Mouse (Mus musculus) kidney, postnatal 14 days (tissue): ENCODE measurements around the gene Ccna2.
"Not testable (repeated sequence)": the region's sequence is repeated elsewhere in the genome, so short reads cannot be mapped to it uniquely, and the experiment has no call there.

Experiments
- DNase-seq: peaks from one replicate; pipeline ENCODE4 v3.0.0; 2022; ENCODE audit warnings: mixed read lengths

The Ccna2 gene

DNA sequence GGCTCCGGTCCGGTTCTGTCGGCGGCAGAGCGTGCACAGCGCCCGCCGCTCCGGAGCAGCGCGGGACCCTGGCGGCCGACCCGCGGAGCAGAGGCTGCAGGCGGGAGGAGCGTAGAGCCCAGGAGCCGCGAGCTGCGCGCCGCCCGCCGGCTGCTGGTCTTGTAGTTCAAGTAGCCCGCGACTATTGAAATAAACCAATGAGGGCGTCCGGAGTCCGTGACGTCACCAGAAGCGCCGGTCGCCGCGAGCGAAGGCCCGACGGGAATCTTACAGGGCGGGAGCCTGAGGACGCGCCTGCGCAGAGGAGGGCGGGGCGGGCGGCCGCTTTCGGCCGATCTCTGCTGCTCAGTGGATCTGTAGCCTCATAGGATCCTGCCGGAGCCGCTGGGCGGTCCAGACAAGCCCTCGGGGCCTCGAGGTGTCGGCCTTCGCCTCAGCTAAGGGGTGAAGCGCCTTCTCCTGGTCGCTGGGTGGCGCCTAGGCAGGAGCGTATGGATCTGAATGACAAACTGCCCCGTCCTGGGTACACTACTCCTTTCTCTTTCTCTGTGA lies at the start of gene Ccna2:
TSS of gene Ccna2 (minus strand) at position 324 of the 552 bp plus-strand sequence.
- peak; percentile 99 for DNase-seq

DNA sequence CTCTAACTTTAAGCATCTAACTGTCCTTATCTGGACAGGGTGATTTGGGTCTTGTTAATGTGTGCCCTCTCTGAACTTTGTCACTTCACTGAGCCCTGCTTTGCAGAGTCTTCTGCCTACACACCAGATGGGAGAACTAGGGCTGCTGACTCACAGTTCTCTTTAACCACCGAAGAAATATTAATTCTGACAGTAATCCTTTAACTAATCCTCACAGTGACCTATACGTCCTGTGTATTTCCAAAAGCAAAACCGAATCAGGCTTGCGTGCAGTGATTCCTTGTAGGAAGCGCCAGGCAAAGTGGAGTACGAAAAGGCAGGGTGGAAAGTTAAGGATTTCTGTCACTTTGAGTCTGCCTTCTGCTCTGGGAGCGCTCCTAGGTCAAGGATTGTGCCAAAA lies 46.2 kb upstream of the Ccna2 start:
- peak; percentile 38 for DNase-seq

DNA sequence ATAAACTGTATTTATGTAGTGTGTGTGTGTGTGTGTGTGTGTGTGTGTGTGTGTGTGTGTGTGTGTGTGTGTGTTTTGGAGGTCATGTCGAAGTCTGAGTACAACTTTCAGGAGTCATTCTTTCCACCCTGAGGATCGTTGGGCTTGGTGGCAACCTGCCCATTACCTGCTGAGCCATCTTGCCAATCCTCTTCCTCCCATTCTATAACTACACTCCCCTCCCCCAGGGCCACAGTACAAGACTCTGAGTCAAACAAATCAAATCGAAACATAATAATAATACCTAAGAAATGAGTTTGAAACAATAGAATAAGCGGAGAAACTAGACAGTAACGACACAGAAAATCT lies 41.9 kb upstream of the Ccna2 start:
- no peak for DNase-seq

DNA sequence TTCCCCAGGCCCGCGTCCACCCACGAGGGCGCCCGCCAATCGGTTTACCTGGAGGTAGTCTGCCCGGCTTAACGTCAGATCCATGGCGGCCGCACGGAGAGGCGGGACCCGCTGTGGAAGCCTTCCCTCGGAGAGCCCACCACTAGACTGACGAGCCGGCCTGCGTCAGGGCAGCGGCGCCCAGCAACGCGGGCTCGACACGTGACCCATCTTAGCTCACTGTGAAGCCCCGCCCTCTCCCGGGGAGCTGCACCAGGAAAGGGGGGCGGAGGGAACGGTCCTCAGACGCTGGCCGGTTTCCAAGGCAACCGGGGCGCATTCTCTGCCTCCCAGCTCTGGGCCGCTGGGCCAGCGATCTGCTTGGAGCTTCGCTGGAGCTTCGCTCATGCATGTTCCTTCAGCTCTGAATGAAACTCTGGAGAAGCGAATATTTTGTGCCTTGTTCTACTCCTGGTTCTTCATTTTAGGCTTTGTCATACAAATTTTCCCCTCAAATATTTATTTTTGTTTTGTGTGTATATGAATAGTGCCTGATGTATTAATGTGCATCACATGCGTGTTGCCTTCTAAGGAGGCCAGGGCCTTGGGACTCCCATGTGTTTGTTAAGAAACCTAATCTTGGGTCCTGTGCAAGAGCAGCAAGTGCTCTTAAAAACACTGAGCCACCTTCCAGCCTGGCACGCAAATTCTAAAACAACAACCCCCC lies 41.4 kb upstream of the Ccna2 start, which contains the start of gene Bbs7:
TSS of gene Bbs7 (minus strand) at position 276 of the 706 bp plus-strand sequence.
- peak; percentile 97 for DNase-seq

DNA sequence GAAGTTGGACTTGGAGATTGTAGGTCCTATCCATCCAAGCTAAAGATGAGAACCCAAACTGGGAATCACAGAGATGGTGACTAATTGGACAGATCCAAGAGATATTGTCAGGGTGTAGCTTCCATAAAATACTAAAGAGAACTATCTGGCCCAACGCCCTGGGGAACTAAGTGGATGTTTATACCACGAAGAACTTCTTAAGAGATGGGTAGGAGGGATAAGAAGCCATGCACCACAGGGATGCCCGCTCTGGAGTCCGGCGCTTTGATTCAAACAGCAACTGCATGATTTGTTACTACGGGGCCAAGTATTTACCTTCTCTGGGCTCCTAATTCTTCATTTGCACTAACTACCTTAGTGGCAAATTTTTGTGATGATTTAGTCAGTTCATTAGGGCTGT lies 40.7 kb upstream of the Ccna2 start:
- DNase-seq, result peak; percentile 8

DNA sequence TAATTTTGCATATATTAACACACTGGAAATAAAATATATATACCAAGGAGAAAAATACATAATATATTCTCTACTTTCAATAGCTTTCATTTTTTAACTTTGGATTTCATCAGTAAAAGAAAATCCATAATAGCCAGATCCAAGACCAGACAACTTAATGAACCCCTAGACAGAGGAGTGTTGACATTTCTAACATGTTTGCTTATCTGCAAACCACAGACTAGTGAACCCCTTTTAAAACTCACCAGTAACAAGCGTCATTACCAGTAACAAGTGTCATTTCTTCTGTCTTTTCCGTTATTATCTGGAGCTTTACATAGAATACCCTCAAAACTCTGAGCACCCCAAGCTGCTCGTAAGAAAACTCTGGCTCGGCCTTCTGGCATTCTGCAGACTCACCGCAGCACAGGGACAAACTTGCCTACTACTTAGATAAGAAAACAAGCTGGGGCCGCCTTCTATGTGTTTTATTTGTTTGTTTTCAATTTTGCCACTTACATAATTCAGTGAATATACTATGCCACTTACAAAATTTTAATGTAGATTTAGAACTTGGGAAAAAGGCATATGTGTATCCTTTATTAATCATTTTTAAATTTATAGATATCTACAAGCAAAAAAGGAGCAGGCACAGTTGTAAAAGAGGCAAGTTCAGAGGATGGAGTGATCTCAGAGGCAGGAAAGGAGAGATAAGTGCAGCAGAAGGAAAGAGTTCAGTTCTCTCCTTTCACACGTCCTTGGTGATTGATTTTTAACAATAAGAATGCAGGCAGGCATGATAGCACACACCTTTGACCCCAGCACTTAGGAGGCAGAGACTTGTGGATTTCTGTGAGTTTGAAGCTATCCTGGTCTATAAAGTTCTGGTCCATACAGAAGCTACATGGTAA lies 34.2 kb upstream of the Ccna2 start:
- no peak for DNase-seq

DNA sequence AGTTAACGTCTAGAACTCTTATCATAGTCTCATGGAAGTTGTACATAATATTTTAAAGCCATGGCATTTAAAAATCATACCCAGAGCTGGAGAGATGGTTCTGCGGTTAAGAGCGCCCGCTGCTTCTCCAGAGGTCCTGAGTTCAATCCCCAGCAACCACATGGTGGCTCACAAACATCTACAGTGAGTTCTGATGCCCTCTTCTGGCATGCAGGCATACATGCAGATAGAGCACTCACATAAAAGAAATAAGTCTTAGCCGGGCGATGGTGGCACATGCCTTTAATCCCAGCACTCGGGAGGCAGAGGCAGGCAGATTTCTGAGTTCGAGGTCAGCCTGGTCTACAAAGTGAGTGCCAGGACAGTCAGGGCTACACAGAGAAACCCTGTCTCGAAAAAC lies 27.8 kb upstream of the Ccna2 start:
- DNase-seq, result not testable (repeated sequence)

DNA sequence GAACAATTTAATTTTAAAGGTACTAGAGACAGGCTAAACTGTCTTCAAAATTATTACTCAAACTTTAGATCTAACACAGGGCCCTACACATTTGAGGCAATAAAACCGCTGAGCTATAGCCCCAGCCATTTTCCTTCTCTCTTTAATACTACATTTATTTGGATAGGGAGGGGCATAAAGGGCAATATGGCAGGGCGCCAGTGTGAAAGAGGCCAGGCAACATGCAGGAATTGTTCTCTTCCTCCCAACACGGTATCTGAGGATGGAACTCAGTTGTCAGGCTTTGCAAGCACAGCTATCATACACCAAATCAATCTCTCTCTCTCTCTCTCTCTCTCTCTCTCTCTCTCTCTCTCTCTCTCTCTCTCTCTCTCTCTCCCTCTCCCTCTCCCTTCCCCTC lies 26.9 kb upstream of the Ccna2 start:
- DNase-seq, result no peak

DNA sequence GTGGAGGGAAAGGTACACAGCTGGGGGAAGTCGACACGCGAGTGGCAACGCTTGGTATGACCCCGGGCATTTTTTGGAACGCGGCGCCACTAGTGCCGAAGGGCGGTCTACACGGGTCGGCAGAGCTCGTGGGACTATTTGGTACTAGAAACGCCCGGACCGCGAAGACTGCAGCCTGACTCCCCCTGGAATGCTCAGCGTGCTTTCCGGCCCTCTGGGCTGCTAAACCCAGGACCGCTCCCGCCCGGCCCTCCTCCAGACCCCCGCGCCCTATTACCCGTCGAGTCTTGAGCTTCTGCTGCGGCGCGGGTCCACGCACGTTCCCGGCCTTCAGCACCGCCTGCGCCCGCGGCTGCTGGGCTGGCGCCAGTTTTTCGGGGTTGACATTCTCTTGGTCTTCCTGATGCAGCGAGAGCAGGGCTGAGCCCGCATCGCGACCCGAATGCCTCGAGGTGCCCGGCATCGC lies 556 bp downstream of the Ccna2 start:
- no peak for DNase-seq

DNA sequence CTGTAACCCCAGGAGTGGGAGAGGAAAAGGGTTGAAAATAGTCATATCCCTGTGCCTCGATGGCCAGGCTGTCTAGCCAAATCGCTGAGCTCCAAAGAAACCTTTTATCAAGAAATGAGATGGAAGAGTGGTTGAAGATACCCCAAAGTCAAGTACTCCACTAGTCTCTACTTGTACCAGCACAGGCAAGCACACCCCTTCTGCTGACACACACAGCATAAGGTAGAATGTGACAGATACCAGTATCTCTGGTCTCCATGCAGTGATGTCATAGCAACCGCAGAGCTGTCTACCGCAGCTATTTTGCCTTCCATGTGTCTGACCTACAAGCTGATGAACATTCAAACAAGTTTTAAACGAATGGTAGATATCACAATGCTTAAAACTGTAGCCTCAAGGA lies 2.1 kb downstream of the Ccna2 start:
- DNase-seq, result no peak

DNA sequence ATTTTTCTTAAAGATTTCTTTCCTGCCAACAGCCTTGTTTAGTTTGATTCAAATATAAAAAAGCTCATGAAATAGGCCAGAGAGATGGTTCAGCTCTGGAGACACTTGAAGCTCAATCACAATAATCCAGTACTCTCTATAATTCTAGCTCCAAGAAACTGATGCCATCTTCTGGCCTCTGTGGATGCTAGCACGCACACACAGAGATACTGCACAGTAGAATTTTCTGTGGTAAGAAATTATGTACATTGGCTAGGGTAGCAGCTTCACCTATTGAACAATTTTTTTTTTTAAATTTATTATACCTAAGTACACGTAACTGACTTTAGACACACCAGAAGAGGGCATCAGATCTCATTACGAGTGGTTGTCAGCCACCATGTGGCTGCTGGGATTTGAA lies 8.3 kb downstream of the Ccna2 start:
- DNase-seq, result no peak

DNA sequence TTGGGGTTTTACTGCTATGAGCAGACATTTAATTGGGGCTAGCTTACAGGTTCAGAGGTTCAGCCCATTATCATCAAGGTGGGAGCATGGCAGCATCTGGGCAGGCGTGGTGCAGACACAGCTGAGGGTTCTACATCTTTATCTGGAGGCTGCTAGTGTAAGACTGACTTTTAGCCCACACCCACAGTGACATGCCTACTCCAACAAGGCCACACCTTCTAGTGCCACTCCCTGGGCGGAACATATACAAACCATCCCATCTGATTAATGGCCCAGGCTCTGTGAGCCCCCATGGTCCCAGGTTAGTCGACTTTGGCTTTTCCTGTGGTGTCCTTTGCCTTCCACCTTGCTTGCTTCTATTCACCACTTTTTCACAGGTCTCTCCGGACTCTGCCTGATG lies 12.3 kb downstream of the Ccna2 start:
- DNase-seq, result no peak

DNA sequence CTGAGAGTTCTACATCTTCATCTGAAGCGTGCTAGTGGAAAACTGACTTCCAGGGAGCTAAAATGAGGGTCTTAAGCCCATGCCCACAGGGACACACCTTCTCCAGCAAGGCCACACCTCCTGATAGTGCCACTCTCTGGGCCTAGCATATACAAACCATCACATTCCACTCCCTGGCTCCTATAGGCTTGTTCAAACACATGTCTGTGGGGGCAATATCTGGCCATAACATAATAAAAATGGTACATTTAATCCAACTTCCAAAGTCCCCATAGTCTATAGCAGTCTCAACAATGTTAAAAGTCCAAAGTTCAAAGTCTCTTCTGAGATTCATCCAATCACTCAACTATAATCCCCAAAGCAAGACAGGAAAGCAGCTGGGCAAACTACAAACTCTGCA lies 14.3 kb downstream of the Ccna2 start:
- DNase-seq, result no peak

DNA sequence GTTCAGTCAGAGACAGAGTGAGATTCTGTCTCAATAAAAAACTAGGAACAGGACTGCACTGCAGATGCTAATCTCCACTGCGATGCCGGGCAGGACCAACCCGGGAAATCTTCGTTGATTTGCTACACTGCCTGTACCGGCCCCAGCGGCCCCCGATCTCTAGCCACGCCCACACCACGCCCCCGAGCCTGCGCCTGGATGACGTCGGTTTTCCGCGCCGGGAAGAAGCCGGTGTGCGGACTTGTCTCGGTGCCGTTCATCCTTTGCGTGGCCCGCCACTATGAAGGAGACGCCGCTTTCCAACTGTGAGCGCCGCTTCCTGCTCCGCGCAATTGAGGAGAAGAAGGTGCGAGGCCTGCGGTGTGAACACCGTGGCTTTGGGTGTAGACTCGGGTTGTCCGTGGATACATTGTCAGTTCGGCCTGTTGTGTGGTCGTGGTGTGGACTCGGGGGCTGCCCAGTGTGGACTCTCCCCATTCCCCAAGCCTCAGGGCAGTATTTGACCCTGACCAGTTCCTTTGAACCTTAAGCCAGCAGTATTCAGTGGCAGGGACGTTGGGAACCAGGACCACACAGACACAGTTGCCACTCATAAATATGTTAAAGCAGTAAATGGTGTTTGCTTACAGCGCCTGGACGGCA lies 19.4 kb downstream of the Ccna2 start, which contains the start of gene Exosc9:
TSS of gene Exosc9 (plus strand) at position 201 of the 642 bp plus-strand sequence.
- DNase-seq, result peak; percentile 95

DNA sequence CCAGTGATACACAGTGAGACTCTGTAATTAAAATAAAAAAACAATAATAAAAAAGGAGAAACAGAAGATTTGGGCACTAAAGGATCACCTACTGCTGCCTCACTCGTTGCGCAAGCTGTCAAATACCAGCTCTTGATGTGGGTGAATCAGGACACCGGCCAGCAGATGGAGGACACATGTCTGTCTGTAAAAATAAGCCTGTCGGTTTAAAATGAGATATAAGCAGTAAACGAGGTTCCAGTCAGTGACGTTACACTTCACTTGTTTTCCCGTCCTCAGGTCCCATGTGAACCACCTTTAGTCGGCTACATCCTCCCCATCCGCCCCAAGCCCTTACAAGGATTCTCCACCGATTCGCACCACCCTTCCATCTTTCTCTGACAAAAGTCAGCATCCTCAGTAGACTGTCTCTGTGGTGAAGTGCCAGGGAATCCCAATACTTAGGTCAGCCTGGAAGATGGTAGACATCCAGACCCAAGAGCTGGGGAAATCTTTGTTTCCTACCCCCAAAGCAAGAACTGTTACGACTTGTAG lies 20.0 kb downstream of the Ccna2 start:
- no peak for DNase-seq

DNA sequence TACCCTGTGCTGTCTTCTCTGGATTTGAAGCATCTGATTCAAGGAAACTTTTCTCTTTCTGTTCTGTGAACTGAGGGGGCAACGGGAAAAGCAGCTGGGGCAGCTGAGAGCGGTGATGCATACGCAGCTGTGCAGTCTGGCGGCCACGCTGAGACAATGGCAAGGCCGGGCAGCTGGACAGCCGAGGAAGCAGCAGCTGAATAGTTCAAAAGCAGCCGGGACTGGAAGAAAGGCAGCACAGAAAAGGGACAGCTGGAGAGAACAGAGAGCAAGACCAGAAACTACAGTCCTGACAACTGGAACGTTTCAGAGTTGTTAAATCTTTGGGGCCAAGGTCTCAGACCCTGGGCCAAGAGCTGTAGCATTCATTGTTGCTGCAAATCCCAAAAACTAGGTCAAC lies 20.6 kb downstream of the Ccna2 start:
- DNase-seq, result peak; percentile 9

DNA sequence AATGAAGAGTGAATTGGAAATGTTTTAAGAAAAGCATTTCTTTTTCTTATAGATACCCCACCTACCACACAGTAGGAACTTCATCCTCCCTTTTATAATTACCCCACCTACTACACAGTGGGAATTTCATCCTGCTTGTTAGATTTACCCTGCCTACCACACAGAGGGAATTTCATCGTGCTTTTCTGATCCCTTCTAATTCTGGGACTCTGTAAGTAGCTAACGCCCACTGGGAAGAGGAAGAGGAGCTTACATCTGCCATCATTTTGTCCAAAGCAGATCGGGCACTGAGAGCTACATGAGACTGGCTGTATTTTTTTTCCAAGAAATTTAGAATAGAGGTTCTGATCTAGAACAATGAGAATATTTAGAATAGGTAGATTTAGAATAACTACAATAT lies 27.0 kb downstream of the Ccna2 start:
- DNase-seq, result no peak

DNA sequence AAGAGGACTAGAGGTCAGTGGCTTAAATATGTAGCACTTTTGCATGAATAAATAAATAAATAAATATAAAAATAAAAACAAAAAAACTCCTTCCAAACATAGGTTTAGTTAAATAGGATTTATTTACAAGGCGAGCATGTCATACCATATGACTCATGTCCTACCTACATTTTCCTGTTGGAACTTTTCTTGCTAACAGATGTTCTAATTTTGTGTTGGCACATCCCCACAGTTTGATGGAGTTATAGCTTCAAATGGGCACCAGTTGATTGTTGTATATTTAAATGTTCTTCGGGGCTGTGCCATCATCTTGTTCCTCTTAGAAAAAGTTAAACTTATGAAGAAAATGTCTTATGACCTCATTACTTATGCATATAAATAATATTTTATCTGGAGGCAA lies 30.6 kb downstream of the Ccna2 start:
- no peak for DNase-seq

DNA sequence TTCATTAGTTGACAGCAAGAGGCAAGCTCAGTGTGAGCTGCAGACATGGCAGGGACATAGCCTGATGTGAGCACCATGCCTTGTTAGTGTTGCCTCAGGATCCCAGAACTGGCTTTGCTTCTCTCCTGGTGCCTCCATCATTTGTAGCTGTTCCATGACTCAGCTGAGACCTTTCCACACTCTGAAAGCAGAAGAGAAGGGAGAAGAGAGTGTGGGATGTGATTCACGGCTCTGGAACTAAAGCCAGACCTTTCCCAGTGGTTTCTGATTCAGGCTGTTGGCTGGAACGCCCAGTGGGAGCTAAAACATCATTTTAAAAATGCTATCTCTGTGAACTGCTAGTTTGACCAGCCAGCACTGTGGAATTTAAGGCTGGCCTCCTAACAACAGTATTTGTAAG lies 31.2 kb downstream of the Ccna2 start:
- DNase-seq, result no peak

DNA sequence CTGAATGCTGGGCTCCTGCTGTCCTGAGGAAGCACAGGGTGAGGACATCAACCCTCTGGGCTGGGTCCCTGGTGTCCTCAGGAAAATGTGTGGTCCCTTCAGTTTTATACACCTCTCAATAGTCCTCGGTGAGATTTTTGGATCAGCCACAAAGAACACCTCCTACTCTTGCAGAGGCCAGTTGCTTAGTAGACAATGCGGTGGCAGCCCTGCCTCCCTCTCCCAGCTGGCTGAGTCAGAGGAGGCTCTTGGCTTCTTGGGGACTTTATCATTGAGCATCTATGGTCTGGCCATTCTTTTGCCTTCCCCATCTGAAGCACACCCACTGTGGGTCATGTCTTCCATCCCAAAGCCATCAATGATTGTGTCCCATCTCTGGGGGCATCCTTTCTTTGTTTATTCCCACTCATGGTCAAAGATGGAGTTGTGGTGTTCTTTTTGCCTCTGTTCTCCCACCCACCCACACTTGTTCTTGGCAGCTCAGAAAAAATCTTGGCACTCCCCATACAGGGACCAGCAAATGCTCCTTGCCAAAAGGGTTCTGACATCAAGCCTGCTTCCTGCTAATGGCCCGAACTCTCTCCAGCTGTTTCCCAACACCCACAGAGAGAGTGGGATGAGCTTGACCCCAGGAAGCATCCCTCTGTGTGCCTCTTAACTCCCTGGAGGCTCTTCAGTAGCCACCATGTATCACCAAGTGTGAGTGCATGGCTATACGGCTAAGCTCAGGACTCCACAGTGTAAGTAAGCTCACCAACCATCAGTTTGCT lies 34.1 kb downstream of the Ccna2 start:
- DNase-seq, result no peak

DNA sequence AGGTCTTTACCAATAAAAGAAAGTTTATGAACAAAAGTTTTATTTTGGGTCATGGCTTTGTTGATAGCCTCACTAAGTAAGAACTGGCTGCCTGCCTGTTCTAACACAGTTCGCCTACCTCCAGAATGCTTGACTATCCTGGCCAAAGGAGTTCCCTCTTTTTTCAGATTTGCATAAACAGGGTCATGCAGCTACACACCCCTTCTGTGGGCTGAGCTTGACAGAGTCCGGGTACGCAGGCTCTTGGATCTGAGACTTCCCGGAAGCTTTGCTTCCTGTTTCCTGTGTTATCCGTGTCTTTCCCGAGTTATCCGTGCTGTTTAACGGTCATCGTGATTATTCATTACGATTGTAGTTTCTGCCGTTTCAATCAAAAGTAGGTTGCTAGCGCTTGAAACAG lies 35.9 kb downstream of the Ccna2 start:
- DNase-seq, result no peak

DNA sequence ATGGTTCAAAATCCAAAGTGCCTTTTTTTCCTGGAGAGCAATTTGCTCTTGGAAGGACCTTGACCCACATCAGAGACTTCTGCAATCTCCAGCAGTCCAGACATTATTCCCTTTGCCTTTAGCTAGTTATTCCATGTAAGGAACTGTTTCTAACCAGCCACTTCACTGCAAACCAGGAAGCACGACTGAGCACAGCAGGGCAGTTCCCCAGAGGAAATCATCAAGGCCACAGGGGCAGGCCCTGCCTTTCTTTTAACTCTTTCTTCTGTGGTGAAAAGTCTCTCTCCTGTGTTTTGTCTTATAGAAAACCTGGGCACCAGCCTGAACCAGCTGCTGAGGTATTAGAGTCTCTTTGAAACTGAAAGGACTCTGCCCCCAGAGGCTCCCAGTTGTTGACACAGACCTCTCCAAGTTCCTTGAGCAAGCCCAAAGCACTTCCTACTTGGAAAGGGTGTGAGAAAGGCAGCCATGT lies 38.7 kb downstream of the Ccna2 start:
- DNase-seq, result peak; percentile 6
